Mouse (Mus musculus) telencephalon, adult 2 months (tissue): ENCODE results near the gene Rinl.
A peak's percentile ranks its signal among the peaks of the same experiment; 100 is the strongest.

ENCODE experiments used
- DNase-seq: peaks from one replicate; pipeline ENCODE4 v3.0.0-alpha.2; 2011; ENCODE audit warnings: low read depth, low spot score

Gene Rinl

GRCm38 (mm10) chr7:28788307-28789195, at the start of gene Rinl:
Rinl (plus strand) TSS chr7:28788969.
- DNase-seq: no peak

DNA sequence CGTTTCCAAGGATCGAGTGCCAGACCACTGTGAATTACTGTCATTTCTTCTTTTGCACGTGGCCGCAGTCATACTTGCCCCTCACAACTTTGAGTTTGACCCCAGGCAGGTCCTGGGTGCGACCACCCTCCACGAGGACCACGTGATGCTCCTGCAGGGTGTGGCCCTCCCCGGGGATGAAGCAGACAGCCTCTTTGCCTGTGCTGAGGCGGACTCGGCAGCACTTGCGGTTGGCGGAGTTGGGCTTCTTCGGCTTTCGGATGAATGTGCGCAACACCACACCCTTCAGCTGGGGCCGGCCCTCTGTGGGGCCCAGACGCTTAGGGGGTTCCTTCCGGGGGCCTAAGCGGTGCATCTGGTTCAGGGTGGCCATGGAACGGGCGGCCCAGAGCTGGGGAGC, 48.9 kb upstream of the Rinl start:
- no peak for DNase-seq

GRCm38 (mm10) chr7:28740949-28741348, 47.8 kb upstream of the Rinl start:
- DNase-seq: no peak

DNA sequence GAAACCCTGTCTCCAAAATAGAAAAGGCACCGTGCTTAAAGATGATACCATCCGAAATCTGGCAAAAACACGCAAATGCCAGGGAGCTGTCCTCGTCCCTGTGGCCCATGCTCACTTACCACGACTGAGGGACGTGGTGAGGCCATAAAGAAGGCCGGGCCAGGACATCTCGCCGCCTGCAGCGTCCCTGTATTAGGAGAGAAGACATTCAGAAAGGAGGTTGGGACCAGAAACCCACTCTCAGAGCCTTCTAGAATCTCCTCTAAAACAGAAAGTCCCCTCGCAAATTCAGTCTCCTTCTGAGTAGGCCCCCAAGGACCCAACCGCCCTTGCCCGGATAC, 47.4 kb upstream of the Rinl start:
- DNase-seq: no peak

DNA sequence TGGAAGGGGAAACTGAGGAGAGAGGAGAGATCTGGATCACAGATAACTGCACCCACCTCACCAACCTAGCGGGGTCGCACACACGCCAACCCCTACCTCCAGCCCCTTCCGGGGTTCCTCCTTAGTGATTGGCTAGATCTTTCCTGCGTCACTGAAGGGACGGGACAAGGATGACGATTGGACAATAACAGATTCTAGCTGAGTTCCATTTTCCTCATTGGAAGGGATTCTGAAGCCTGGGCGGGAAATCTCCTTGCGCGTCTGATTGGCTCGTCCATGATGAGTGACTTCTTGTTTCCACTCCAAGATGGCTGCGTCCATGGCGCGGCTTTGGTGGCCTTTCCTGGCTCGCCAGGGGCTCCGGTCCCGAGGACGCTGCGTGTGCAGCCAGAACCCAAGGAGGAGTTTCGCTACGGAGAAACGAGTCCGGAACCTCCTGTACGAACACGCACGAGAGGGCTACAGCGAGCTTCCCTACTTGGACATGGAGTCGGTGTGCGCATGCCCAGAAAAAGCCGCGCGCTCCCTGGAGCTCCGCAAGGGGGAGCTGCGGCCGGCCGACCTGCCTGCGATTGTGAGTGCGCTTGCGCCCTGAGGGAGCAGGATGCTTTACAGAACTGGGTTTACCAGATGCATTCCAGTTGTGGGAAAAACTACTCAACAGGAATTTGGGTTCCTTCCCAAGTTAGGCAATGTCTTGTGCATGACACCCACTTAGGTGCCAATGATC, 46.9 kb upstream of the Rinl start, which contains the start of the genes Mrps12 and Sars2:
Gene Mrps12 (minus strand): TSS at position 112 of the 730 bp plus-strand sequence.
Gene Sars2 (plus strand): TSS at position 284 of the 730 bp plus-strand sequence.
- peak; percentile 99 for DNase-seq

GRCm38 (mm10) chr7:28749935-28750334, 38.8 kb upstream of the Rinl start:
- no peak for DNase-seq

GRCm38 (mm10) chr7:28756079-28756478, 32.7 kb upstream of the Rinl start, which contains the start of gene Ccer2:
Ccer2 (plus strand) TSS chr7:28756174.
- DNase-seq: no peak

- no peak for DNase-seq
These were observed 30.1 kb upstream of the Rinl start for GRCm38 (mm10) chr7:28758623-28759022.

GRCm38 (mm10) chr7:28761907-28762306, 26.9 kb upstream of the Rinl start:
- no peak for DNase-seq

DNA sequence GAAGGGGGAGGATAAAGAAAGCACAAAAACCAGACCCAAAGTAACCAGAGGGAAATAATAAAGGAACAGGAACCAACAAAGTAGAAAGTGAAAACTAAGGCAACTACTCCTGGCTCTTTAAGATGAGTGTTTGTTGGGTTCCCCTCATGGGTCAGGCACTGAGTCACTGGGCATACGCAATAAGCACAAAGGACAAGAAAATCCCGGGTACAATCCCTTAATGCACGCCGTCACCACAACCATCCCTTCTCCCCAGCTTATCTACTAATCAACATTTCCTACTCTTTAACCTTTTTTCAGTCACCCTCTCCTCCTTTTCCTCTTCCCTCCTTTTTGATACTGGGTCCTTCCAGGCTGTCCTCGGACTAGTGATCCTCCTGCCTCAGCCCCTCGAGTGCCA, 23.6 kb upstream of the Rinl start:
- DNase-seq: no peak

DNA sequence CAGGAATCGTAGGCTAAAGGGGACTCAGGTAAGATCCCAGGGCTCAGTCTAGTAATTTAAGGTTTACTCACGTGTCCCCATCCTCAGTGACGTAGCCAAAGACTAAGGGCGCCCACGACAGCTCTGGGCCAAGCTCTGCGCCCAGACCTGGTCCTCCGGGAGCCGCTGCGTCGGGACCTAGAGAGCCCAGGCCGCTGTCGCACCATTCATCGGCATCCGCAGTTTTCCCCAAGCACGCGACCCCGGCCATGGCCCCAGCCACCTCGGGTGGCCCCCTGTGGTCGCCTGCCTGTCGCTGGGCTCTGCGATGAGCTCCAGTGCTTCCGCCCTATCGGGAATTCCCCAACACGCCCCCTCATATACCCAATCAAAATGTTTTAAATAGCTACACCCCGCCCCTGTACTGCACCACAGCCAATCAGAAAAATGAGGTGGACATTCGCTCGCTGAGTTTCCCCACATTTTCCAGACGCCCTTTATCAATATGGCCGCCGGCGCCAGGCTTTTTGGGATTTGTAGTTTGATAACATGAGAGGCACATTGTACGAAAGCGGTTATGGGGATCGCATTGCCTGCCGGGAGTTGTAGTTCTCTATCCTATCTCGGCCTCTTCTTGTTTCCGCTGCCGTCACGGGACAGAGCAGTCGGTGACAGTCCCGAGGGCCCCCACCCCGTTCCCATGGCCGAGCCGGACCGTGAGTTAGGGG, 22.4 kb upstream of the Rinl start, which contains the start of gene Sirt2:
Gene Sirt2 (plus strand): TSS at position 563 of the 707 bp plus-strand sequence.
- peak; percentile 99 for DNase-seq

GRCm38 (mm10) chr7:28766910-28767309, 21.9 kb upstream of the Rinl start:
- no peak for DNase-seq

DNA sequence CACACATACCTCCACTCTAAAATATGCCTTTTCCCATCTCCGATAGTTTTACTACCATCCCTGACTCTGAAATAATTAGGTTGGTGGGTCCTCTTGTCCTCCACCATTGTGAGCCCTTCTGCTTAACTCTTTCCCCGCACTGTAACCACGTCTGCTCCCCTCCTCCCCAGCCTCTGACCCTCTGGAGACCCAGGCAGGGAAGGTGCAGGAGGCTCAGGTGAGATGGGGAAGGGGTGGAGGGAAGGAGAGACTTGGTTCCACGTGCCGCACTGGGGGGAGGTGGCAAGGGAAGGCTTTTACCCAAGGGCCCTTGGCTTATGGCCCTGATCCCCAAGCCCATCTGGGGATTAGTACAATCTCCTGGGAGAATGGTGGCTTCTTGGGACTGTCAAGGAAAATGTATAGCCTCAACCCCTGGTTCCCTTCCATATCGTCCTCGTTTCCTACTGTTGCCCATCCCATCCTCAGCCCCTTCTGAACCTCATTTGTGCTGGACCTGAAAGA, 21.3 kb upstream of the Rinl start, which contains the start of gene Nfkbib:
Gene Nfkbib (minus strand): TSS at position 51 of the 504 bp plus-strand sequence.
- no peak for DNase-seq

- no peak for DNase-seq
These were observed 19.3 kb upstream of the Rinl start for GRCm38 (mm10) chr7:28769414-28769958.

DNA sequence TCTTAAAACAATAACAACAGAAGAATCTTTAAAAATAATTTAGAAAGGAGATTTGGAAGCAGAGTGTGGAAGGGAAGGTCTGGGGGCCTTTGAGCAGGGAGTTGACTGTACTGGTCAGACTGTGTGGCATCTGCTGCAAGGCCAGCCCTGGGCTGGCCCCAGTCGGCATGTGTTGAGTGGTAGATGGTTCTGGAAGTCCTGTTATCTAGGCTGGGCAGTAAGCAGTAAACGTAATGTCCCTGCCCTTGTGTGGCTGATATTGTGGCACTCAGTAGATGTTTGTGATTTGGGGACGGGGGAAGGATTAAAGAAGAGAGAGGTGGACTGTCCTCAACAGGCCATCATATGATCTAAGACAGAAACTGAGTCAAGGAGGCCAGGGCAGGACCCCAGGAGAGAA, 18.5 kb upstream of the Rinl start:
- no peak for DNase-seq

GRCm38 (mm10) chr7:28771867-28772266, 16.9 kb upstream of the Rinl start:
- DNase-seq: no peak

- no peak for DNase-seq
These were observed 15.6 kb upstream of the Rinl start for GRCm38 (mm10) chr7:28773163-28773562.

DNA sequence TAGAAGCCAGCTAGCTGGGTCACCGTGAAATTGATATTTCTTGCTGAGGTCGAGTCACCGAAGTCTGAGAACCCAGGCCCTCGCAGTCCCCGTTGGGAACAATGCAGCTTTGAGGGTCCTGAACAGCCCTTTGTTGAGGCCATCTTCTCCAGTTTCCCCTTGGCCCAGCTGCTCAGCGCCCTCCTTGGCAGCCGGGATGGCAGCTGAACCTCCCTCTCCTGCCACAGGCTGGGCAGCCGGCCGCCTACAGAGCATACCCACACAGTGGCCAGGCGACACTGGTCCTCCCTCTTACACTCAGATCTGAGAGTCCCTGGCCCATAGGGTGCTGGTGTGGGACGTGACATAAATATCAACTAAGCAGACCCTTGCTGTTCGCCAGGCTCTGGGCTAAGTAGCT, 14.6 kb upstream of the Rinl start:
- no peak for DNase-seq

DNA sequence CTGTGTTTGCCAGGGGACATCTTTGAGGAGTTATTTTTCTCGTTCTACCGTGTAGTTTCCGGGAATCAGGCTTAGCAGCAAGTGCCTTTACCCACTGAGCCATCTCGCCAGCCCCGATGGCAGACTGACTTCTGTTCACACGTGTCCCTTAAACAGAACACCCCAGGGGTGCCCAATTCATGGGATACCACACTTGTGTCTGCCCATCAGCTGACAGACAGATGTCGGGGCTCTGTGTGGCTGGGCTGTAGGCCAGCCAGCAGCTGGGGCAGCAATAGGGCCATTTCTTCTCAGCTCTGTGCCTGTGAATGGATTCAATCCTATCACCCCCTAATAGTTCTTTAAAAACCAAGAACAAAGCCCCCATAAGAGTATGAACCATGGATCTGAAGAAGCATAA, 13.6 kb upstream of the Rinl start:
- DNase-seq: no peak

- DNase-seq: no peak
These were observed 9.9 kb upstream of the Rinl start for GRCm38 (mm10) chr7:28778825-28779224.

GRCm38 (mm10) chr7:28780067-28780658, 8.6 kb upstream of the Rinl start:
- DNase-seq: peak; percentile 77
